Mouse (Mus musculus): ENCODE measurements around the gene Kcna7. TPM values are rescaled to one million over a fixed set of nuclear protein-coding genes. Genes with fewer than 3 reads are reported as not detected.

The Kcna7 gene
- polyA plus RNA-seq, 1 experiment from 2014 or later: not detected

GRCm38 (mm10) chr7:45436444-45436843 is 31.0 kb downstream of the Kcna7 start:
- H3K27me3 ChIP-seq (replicated peaks): no peaks in the 10 kb centered on the region
- 89% methylated on average over 5 of the region's 5 CpGs for WGBS
- peaks cover 13% of the 10 kb centered on the region; the same call in 1 of the 2 replicates for H3K36me3 ChIP-seq
- no peak overlapping the region for H3K27ac ChIP-seq
- peaks cover 39% of the 10 kb centered on the region for H3K4me1 ChIP-seq
- 0 out of 2 replicates have a peak overlapping the region, but pooled peaks have one; percentile 15 for H3K4me2 ChIP-seq
- no peak overlapping the region for H3K9ac ChIP-seq
- ATAC-seq (ENCODE audit: insufficient read depth, low FRiP score, low read depth): no peak
- no peak overlapping the region for H3K4me3 ChIP-seq (replicated peaks)
- H3K9me3 ChIP-seq: no peaks in the 10 kb centered on the region

GRCm38 (mm10) chr7:45437046-45437445 is 31.6 kb downstream of the Kcna7 start:
- H3K9ac ChIP-seq: no peak overlapping the region
- peaks cover 10% of the 10 kb centered on the region; the same call in 1 of the 2 replicates for H3K36me3 ChIP-seq
- H3K4me2 ChIP-seq: no peak overlapping the region
- WGBS: 42% methylated on average over 6 of the region's 6 CpGs
- H3K4me3 ChIP-seq (replicated peaks): no peak overlapping the region
- no peak for ATAC-seq (ENCODE audit: insufficient read depth, low FRiP score, low read depth)
- H3K9me3 ChIP-seq: no peaks in the 10 kb centered on the region
- no peaks in the 10 kb centered on the region for H3K27me3 ChIP-seq (replicated peaks)
- no peak overlapping the region for H3K27ac ChIP-seq
- H3K4me1 ChIP-seq: peaks cover 39% of the 10 kb centered on the region

GRCm38 (mm10) chr7:45437521-45438276 is 32.2 kb downstream of the Kcna7 start, which contains the start of gene Ruvbl2:
Gene Ruvbl2, minus strand, starts transcription at chr7:45438096.
- no peak within 1 kb of the TSS for H3K4me3 ChIP-seq (replicated peaks)

GRCm38 (mm10) chr7:45443526-45444420 is 38.3 kb downstream of the Kcna7 start:
- Histone ChIP-seq H3K9me3 (no peaks in the 10 kb centered on the region), H3K4me1 (0 out of 2 replicates have a peak, but pooled peaks cover 2% of the 10 kb centered on the region), H3K9ac (no peak overlapping the region), H3K36me3 (peaks cover 28% of the 10 kb centered on the region), H3K4me3 (replicated peaks) (no peak overlapping the region), H3K27ac (no peak overlapping the region), H3K27me3 (replicated peaks) (no peaks in the 10 kb centered on the region), H3K4me2 (no peak overlapping the region)
- ATAC-seq (ENCODE audit: insufficient read depth, low FRiP score, low read depth): no peak
- 75% methylated on average over 22 of the region's 22 CpGs for WGBS

More at GRCm38 (mm10) chr7:45437521-45438276, 32.2 kb downstream of the Kcna7 start, which contains the start of gene Ruvbl2:
- H3K27ac ChIP-seq: no peak within 1 kb of the TSS
- peak within 1 kb of the TSS; percentile 21 for H3K4me2 ChIP-seq
- H3K9me3 ChIP-seq: no peaks in the 10 kb centered on the region
- WGBS: 28% methylated on average over 19 of the region's 19 CpGs
- H3K9ac ChIP-seq: no peak within 1 kb of the TSS
- peaks cover 10% of the 10 kb centered on the region; the same call in 1 of the 2 replicates for H3K36me3 ChIP-seq
- no peaks in the 10 kb centered on the region for H3K27me3 ChIP-seq (replicated peaks)
- peaks cover 37% of the 10 kb centered on the region for H3K4me1 ChIP-seq
- ATAC-seq (ENCODE audit: insufficient read depth, low FRiP score, low read depth): no peak

- ATAC-seq (ENCODE audit: insufficient read depth, low FRiP score, low read depth): no peak
- H3K36me3 ChIP-seq: peaks cover 30% of the 10 kb centered on the region; the same call in 1 of the 2 replicates
- no peak overlapping the region for H3K27ac ChIP-seq
These were observed 41.1 kb downstream of the Kcna7 start for GRCm38 (mm10) chr7:45446589-45446988.

GRCm38 (mm10) chr7:45447325-45447990 is 42.0 kb downstream of the Kcna7 start:
- no peak overlapping the region for H3K27ac ChIP-seq
- no peak overlapping the region for H3K4me3 ChIP-seq (replicated peaks)
- peaks cover 38% of the 10 kb centered on the region for H3K36me3 ChIP-seq
- no peaks in the 10 kb centered on the region for H3K27me3 ChIP-seq (replicated peaks)
- 0 out of 2 replicates have a peak, but pooled peaks cover 2% of the 10 kb centered on the region for H3K4me1 ChIP-seq
- no peak for ATAC-seq (ENCODE audit: insufficient read depth, low FRiP score, low read depth)
- no peak overlapping the region for H3K4me2 ChIP-seq
- no peaks in the 10 kb centered on the region for H3K9me3 ChIP-seq
- 31% methylated on average over 11 of the region's 11 CpGs for WGBS
- no peak overlapping the region for H3K9ac ChIP-seq

More at GRCm38 (mm10) chr7:45446589-45446988, 41.1 kb downstream of the Kcna7 start:
- no peak overlapping the region for H3K4me3 ChIP-seq (replicated peaks)
- no peak overlapping the region for H3K4me2 ChIP-seq
- no peaks in the 10 kb centered on the region for H3K27me3 ChIP-seq (replicated peaks)
- H3K4me1 ChIP-seq: 0 out of 2 replicates have a peak, but pooled peaks cover 2% of the 10 kb centered on the region
- H3K9me3 ChIP-seq: no peaks in the 10 kb centered on the region
- H3K9ac ChIP-seq: no peak overlapping the region

GRCm38 (mm10) chr7:45449974-45450373 is 44.5 kb downstream of the Kcna7 start:
- Histone ChIP-seq H3K4me2 (no peak overlapping the region), H3K9ac (no peak overlapping the region), H3K36me3 (peaks cover 35% of the 10 kb centered on the region), H3K27ac (no peak overlapping the region), H3K4me3 (replicated peaks) (no peak overlapping the region), H3K4me1 (0 out of 2 replicates have a peak, but pooled peaks cover 2% of the 10 kb centered on the region), H3K9me3 (no peaks in the 10 kb centered on the region), H3K27me3 (replicated peaks) (no peaks in the 10 kb centered on the region)
- ATAC-seq (ENCODE audit: insufficient read depth, low FRiP score, low read depth): no peak
- 97% methylated on average over 1 of the region's 1 CpGs for WGBS

- H3K27me3 ChIP-seq (replicated peaks): no peaks in the 10 kb centered on the region
- H3K4me2 ChIP-seq: no peak overlapping the region
- ATAC-seq (ENCODE audit: insufficient read depth, low FRiP score, low read depth): peak; percentile 65; the same call in 1 of the 2 replicates
- peaks cover 41% of the 10 kb centered on the region for H3K36me3 ChIP-seq
- no peak overlapping the region for H3K4me3 ChIP-seq (replicated peaks)
- H3K9me3 ChIP-seq: no peaks in the 10 kb centered on the region
- no peak overlapping the region for H3K9ac ChIP-seq
- no peak overlapping the region for H3K27ac ChIP-seq
- WGBS: 55% methylated on average over 23 of the region's 23 CpGs
- H3K4me1 ChIP-seq: 0 out of 2 replicates have a peak, but pooled peaks cover 3% of the 10 kb centered on the region
These were observed 46.0 kb downstream of the Kcna7 start for GRCm38 (mm10) chr7:45451344-45451982.

- H3K9me3 ChIP-seq: no peaks in the 10 kb centered on the region
- peaks cover 36% of the 10 kb centered on the region for H3K36me3 ChIP-seq
- ATAC-seq (ENCODE audit: insufficient read depth, low FRiP score, low read depth): no peak
- peaks cover 21% of the 10 kb centered on the region for H3K4me1 ChIP-seq
- H3K4me2 ChIP-seq: no peak overlapping the region
- H3K27me3 ChIP-seq (replicated peaks): no peaks in the 10 kb centered on the region
- WGBS: 93% methylated on average over 15 of the region's 15 CpGs
- H3K27ac ChIP-seq: no peak overlapping the region
- no peak overlapping the region for H3K4me3 ChIP-seq (replicated peaks)
- no peak overlapping the region for H3K9ac ChIP-seq
These were observed 49.5 kb downstream of the Kcna7 start for GRCm38 (mm10) chr7:45454971-45455370.

- peaks cover 31% of the 10 kb centered on the region for H3K4me1 ChIP-seq
- WGBS: 73% methylated on average over 13 of the region's 13 CpGs
- no peaks in the 10 kb centered on the region for H3K27me3 ChIP-seq (replicated peaks)
- no peak overlapping the region for H3K4me3 ChIP-seq (replicated peaks)
- no peak for ATAC-seq (ENCODE audit: insufficient read depth, low FRiP score, low read depth)
- no peak overlapping the region for H3K9ac ChIP-seq
- H3K36me3 ChIP-seq: peaks cover 35% of the 10 kb centered on the region
- no peak overlapping the region for H3K27ac ChIP-seq
- H3K9me3 ChIP-seq: no peaks in the 10 kb centered on the region
- no peak overlapping the region for H3K4me2 ChIP-seq
These were observed 50.7 kb downstream of the Kcna7 start for GRCm38 (mm10) chr7:45455932-45456696.
